Mouse (Mus musculus) T-helper 2 cell (primary cell): ENCODE measurements around the gene Chst15.

Experiments used
- in situ Hi-C: fragments of 300-600 bp; cut with MboI, MseI; formaldehyde crosslinking; loops from one replicate; pipeline ENCODE4 v1.15.1; 2025; ENCODE audit warnings: high pct_unique_total_duplicates

Gene Chst15

DNA sequence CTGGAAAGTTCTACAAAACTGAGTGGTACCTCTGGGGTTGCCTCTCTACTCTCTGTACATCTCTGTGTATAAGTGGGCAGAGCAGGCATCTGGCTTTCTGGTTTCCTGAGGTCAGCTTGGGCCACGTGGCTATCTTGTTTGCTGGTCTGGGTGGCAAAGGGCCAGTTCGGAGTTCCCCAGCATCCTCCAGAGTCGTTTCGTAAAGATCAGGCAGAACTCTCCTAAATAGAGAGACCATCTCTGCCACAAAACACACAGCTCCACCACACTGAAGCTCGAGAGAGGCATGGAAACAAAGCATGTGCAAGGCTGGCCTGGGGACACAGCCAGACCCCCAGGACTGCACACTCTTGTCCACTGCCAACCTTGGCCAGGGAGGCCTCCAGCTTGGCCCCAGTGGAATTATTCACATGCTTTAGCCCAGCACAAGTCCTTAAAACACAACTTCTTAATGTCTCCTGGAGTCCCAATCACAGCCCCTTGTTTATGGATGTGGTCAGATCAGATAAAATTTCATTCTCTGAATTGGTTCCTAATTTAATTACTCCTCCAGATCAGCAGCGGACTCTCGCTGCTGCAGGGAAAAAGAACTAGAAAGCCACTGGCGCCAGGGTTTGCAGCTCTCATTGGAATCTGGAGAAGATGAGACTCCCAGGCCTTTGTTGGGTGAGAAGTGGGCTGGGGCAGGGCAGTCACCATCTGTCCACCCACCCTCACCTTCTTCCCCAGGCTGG, 14.4 kb downstream of the Chst15 start:
- in situ Hi-C loops = no loop called here

DNA sequence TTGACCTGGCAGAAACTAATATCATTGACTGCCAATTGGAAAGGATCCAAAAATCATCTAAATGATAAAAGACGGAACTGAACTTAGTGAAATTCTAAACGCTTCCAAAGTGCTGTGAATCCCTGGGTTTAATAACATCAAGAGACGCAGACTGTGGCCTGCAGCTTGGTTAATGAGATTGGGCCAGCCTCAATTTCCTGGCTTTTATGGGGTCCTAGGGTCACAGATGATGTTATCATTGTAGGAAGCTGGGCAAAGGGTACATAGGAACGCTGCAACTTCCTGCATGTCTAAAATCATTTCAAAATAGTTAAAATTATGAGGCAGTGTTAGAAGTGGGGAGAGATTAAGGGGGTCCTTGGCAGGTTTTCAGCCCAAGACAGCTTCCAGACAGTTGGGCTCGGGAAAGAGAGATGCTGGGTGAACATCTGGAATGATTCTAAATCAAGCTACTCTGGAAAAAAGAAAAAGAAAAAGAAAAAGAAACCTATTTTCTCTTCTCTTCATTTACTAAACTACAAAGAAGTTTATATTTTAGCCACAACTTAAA, 17.3 kb downstream of the Chst15 start:
- in situ Hi-C loops = no loop called here

DNA sequence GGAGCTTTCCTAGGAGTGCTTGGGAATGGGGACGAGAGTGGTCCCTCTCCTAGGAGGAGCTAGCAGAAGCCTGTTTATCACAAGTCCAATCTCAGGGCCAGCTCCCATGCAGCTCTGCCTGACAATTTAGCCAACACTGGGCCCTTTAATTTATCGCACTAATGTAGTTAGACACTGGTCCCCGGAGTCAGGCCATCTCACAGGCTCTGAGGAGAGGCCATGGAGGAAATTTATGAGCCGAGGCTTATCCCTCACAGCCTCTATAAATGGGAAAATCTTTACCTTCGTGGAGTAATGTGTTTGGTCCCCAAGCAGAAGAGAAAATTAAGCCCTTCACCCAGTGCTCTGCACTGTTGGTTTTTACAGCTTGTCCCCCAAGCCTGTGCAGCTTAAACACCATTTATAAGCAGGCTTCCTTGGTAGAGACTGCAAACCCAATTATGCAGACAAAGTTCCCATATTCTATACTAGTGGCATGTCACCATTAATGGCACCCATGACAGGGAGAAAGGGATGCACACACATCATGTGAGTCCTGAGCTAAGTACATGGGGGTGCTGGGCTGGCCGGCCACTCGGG, 18.5 kb downstream of the Chst15 start:
- in situ Hi-C loops = no loop called here

DNA sequence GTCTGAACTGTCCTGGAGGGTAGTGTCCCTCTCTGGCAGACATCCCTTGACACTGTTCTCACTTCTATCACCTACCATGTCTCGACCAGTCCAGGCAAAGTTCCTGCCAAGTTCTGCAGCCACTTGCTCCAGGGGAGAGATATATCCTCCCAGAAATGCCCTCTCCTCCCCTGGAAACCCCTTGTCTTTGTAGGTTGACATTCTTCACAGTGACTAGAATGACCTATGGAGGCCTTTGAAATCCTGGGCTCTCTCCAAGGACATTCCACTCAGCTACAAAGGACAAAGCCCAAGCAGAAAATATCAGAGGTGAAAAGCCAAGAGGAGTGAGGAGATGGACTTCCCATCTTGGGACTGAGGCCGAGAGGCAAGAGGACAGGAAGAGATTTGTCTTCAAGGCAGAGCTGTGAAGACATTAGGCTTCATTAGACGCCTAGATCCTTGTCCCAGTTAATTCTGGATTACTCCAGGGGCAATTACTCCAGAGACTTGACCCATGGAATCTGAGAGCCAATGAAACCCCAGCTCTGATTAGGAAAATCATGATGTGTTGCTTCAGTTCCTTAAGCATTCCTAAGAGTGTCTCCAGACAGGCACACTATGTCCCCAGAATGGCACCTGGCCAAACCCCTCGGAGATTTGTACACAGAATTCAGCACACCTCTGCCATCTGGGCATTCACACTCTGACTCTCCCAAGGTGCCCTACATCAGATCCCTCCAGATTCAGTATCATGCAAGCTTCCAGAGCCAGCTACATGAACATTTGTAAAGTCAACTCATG, 20.2 kb downstream of the Chst15 start:
- in situ Hi-C loops = no loop called here

DNA sequence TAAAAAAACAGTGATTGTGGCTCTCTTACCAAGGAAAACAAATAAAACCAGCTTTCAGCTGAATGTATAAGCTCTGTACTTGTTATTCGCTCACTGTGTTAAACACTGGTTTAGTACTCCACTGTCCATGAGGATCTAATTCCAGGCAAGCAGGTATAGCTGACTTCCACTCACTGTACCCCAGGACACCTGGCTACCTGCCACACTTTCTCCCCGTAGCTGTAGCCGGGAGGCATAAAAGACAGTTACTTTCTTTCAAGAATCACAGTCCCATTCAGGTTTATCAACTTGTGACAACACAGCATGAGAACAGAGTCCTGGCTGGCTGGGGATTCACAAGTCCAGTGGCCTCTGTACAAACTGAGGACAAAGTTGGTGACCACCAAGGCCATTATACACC, 20.9 kb downstream of the Chst15 start:
- in situ Hi-C loops = no loop called here

DNA sequence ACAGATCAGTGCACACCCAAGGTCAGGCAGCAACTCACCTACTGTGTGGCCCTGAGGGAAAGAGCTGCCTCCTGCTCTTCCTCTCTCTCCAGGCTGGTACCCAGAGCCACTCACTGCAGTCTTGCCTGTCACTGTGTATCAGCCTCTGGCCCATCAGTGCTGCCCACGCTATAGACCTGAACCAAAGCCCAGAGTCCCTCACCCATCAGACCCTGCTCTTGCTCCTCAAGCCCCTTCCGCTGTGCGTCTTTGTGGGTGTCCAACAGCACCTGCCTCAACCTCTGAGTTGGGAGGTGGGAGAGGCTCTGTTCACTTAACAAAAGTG, 29.7 kb downstream of the Chst15 start:
- in situ Hi-C loops = no loop called here

DNA sequence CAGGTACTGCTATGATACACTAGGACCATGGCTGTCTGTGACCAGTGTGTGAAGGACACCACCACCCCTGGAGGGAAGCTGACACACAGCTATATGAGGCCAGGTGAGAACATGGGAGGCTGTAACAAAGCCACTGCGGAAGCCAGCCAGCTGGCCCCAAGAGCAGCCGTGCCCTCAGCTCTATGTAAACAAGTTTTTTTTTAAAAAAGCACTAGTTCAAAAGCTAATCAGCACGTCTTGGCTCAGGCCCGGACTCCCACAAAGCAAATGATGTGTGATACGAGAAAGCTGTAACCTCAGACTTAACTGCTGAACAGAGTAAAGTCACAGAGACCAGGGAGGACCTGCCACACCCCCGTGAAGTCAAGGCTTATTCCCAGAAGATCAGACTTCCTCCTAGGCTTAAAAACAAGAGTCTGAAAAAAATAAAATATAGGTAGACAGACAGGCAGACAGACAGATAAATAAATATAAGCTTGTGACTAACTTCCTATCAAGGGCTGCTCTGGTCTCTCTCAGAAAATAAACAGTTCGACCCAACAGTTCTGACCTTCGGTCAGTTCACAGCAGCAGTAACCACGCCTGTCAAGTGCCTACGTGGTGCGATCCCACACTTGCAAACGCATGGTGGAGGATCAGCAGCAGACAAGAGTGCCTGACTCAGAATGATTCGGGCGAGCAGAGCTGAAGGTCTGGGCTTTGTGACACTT, 30.2 kb downstream of the Chst15 start:
- in situ Hi-C loops = no loop called here

DNA sequence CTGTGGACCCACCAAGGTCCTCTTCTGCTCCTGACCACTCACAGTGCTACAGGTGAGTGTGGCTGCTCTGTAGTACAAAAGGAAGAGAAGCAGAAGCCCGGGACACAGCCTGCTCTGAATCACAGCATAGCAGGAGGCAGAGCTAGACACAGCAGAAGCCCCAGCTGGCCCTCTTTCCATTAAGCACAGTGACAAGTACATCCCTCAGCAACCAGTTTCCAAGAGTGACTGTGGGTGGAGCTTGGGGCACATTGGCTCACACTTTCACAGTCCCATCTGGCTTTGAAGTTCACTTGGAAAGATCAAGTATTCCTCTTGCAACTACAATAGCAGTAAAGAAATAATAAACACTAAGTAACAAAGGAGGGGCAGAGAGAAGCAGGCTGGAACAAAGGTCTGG, 32.2 kb downstream of the Chst15 start:
- in situ Hi-C loops = no loop called here

DNA sequence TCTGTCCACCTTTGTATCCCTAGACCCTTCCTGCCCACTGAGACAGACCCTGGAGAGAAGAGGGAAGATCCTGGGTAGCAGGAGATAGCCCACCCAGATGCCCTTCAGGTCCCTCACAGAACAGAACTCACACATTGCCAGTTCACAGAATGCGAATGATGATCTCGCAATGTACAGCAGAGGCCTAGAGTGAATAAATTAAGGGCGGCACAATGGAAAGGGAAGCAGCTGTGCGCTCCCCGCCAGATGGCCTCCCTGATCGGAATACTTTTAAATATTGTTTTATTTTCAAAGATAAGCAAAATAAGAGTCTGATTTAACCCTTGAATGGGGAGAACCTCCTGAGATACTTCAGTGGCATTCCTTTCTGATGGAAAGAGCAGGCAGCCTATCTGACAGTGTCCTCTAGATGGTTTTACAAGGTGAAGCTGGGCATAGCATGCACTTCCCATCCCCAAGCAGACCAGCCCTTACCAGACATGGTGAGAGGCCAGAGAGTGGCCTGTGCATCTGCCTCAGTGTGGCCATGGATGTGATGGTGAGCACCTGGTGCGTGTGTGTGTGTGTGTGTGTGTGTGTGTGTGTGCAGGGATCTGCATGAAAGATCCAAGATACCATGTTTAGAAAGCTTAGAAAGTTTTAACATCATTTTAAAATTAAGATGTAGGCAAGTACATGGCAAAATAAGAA, 32.8 kb downstream of the Chst15 start:
- in situ Hi-C loops = no loop called here

DNA sequence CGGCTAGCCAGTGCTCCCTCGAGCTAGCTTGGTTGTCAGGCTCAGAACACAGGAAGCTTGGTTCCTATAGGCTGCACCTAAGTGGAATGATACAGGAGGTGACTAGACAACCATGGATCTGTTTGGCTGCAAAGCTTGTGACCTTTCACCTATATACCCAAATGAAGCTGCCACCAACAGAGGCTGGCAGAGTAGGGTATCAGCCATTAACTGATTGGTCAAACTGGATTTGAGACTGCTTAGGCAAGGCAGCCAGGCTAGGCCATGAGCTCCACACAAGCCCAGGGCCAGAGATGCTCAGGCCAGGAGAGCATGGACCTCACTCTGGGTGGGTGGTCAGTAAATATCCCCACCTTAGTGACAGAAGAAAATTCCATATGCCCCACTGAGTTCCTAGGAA, 34.5 kb downstream of the Chst15 start:
- in situ Hi-C loops = no loop called here

DNA sequence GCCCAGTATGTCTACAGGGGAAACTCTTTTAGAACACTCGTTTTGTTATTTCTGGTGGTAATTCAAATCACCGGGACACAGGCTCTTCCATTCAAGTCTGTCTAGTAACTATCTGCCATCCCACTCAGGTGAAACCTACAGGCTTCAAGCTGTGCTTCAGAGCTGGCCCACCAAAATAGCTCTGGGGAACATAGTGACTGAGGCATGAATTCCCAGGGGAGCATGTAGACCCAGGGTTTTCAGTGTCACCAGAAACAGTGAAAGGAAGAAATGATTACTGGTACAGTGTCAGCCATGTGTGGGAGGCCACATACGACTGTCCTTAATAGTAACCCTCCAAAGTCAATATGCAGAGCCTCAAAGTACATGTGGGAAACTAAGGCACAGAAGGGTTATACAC, 34.9 kb downstream of the Chst15 start:
- in situ Hi-C loops = no loop called here

DNA sequence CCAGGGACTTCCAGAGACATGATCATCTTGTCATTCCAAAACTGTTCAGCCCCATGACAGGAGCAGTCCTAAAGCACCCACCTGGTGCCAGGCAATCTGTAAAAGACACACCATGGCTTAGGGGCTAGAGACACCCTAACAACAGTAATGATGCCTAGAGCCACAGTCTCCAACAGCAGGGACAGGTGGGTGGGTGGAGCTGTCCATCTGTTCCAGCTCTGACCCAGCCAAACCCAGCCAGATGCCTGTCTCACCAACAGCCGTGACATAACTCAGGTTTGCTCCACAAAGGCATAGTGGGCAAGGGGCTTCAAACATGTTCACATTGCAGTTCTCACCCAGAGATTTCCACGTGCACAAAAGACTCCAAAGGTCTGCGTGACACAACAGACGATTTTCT, 35.3 kb downstream of the Chst15 start:
- in situ Hi-C loops = no loop called here

DNA sequence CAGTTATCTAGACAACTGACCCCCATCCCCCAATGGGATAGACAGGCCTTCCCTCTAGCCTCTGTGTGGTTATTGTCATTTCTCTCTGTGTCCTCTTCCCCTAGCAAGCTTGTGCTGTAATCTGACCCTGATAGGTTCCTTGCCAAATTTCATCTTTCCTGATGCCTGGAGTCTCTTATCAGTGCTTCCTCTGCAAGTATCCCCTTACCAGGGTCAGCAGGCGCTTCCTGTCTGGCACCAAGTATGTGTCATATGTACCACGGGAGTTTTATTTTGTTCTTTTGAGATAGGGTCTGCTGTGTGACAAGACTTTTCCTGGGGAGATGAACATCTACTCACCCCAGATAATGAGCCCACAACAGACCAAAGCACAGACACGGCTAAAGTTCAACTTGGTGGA, 38.4 kb downstream of the Chst15 start:
- in situ Hi-C loops = no loop called here

DNA sequence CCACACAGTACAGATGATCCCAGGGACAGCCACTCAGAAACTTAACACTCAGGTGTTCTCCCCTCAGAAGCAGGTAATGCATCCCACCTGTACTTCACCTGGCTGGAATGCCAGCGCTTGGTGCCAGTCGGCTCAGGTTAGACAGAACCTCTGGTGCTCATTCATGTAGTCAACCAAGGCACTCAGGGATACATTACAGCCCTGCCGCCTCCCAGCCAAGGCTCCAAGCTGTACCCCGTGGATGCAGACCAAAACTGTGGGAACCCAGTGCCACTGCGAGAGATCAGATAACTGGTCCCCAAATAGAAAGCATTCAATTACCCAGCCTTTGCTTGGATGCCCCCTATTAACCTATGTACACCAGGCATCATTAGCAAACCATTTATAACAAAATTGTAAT, 40.7 kb downstream of the Chst15 start:
- in situ Hi-C loops = no loop called here

DNA sequence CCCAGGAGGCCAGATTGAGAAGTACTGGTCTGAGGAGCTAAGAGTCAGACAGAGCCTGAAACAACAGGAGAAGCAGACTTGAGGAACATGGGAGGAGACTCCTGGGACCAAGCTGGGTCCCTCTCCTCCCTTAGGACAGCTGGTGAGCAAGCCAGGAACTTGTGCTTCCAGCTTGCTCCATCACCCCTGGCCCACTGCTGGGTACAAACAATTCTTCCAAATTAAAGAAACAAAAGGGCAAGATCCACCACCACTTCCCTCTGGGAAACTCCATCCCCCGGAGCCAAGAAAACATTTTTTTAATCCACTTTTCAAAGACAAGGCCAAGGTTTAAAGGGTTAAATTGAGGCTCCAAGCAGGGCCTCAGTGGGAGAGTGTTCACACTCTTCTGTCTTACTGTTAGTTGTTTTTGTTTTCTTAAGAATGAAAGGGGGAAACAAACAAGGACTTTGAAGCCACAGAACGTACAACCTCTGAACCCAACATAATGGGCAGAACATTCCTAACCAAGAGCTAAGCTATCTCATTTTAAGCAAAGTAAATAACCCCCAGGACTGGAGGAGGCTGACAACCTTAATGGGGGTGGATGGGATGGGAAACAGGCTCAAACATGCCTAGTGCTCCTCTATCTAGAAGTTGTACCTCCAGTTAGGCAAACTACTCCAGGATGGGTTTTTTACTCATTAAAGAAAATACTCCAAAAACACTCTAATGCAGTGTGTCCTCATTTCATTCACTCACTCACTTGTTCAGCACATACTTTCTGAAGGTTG, 43.1 kb downstream of the Chst15 start:
- in situ Hi-C loops = no loop called here

DNA sequence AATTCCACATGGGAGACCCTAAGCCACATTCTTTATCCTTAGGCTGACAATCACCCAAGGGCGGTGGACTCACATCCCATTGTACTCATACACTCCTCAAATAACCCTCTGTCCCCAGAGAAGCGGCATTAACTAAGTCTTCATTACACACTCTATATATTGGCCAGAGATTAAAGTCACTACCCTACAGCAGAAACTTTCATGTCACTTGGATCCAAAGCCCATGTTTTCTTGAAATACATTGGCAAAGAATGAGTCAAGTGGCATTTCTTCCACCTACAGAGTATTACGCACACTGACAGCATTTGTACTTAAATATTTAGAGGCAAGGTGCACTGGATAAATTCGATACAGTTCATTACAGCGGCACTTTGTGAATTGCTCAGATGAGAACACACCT, 44.0 kb downstream of the Chst15 start:
- in situ Hi-C loops = no loop called here

DNA sequence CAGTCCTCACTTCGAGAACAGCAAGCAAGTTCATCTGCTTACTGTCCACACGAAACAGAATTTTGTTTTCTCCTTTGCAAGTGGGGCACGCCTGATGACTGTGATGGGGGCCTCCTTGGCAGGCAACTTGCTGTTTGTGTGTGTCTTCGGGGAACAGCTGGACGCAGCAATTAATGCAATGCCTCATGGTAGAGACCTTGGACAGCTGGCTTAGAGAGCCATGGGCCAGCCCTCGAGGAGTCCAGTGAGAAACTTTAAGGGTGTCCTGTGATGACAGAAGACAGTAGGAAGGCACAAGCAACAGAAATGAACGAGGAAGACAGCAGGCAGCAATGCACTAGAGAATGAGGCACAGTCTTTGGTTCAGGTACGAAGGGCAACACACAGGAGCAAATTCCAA, 46.7 kb downstream of the Chst15 start:
- in situ Hi-C loops = no loop called here

DNA sequence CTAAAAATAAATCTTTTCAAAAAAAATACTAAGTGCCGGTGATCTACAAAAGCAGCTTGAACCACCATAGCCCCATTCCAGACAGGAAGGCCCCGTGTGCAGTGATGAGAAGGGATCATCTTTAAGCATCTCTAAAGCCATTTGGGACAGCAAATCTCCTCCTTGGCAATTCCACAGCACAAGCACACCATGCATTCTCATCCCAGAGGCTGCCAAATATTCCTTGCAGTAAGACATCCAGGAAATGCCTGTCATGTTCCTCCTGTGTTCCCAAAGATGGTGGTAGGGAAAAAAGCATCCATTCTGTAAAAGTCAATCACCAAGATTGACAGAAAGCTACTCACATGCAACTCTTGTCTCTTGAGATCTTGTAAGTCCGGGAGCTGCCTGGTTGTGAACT, 47.4 kb downstream of the Chst15 start:
- in situ Hi-C loops = no loop called here

DNA sequence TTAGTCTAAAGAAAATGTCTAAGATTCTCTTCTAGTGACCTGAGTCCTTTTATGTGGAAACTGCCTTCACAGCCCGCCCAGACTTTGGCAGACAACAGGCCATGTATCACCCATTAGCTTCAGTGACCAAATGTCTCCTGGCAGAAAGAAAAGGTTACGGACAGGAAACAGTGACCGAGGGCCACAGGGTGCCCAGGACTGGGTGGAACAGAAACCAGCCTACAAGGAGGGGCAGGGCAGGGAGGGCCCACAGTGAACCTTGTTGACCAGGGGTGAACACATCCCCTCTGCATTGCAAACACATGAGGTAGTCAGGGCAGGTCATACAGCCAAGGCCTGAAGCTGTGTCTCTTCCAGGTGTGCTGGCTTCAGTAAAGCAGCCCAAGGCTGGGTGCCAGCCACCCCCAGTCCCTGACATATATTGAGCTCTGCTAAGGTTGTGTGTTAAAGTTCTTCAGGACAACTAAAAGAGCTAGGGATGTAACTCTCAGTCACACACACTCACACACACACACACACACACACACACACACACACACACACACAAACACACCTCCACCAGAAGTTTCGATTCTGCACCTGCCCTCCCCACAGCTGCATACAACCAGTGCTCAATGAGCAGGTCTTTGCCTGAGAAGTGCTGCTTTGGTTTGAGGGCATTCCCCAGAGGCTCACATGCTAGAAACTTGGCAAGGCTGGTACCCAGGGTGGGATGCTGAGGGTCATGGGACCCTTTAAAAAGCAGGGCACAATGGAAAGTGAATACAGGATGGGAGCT, 49.1 kb downstream of the Chst15 start:
- in situ Hi-C loops = no loop called here

DNA sequence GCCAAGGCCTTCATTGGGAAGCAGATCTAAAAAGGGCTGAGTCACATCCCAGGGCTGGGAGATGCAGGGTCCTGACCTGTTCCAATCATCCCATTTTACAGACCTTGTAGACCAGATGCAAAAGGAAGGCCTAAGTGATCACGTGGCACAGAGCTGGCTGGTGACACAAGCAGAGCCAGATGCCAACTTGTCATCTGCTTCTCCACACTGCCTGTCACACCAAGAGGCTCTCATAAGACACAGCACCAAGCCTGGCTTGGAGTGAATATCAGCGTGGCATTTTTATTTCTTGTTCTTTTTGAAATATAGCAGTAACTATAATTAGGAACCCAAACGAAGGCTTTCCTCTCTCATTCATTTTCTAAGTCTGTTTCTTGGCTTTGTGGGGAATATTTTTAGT, 52.3 kb downstream of the Chst15 start:
- in situ Hi-C loops = no loop called here
